Mouse (Mus musculus) induced T-regulatory cell, adult 2 months (primary cell): ENCODE measurements at regions not wholly inside any gene's neighbourhood (a gene's known extent, or its start where the extent isn't known, plus 50 kb on each side); places are given as distances from the start of the nearest gene placed in this dataset.
"Not testable (repeated sequence)": the region's sequence is repeated elsewhere in the genome, so short reads cannot be mapped to it uniquely, and the experiment has no call there.

Experiments
- DNase-seq: peaks from one replicate; pipeline ENCODE4 v3.0.0-alpha.2; 2012; ENCODE audit warnings: low read depth

- DNase-seq = no peak
Observed at GRCm38 (mm10) chr5:100309807-100310165, 106.2 kb downstream of the Sec31a start.

GRCm38 (mm10) chr5:100309071-100309806, 106.8 kb downstream of the Sec31a start:
- no peak for DNase-seq

- no peak for DNase-seq
Observed at GRCm38 (mm10) chr5:100304403-100304802, 111.6 kb downstream of the Sec31a start.

GRCm38 (mm10) chr5:100302068-100302775, 113.8 kb downstream of the Sec31a start:
- DNase-seq = no peak

- no peak for DNase-seq
Observed at GRCm38 (mm10) chr5:100299141-100299540, 116.9 kb downstream of the Sec31a start.

- no peak for DNase-seq
Observed at GRCm38 (mm10) chr5:100294189-100294588, 121.8 kb downstream of the Sec31a start.

GRCm38 (mm10) chr5:100280215-100280614, 120.6 kb upstream of the Tmem150c start:
- DNase-seq = no peak

GRCm38 (mm10) chr5:100279474-100279873, 119.9 kb upstream of the Tmem150c start:
- DNase-seq = no peak

- DNase-seq = no peak
Observed at GRCm38 (mm10) chr5:100274674-100275073, 115.1 kb upstream of the Tmem150c start.

GRCm38 (mm10) chr5:100271975-100272374, 112.4 kb upstream of the Tmem150c start:
- DNase-seq = not testable (repeated sequence)

GRCm38 (mm10) chr5:100270841-100271686, 111.5 kb upstream of the Tmem150c start:
- no peak for DNase-seq

GRCm38 (mm10) chr5:100268111-100268878, 108.7 kb upstream of the Tmem150c start:
- no peak for DNase-seq

- no peak for DNase-seq
Observed at GRCm38 (mm10) chr5:100266671-100267510, 107.3 kb upstream of the Tmem150c start.

- DNase-seq = no peak
Observed at GRCm38 (mm10) chr5:100259803-100260693, 100.4 kb upstream of the Tmem150c start.

- no peak for DNase-seq
Observed at GRCm38 (mm10) chr5:100258952-100259710, 99.5 kb upstream of the Tmem150c start.

GRCm38 (mm10) chr5:100255276-100255675, 95.7 kb upstream of the Tmem150c start:
- no peak for DNase-seq

GRCm38 (mm10) chr5:100252036-100252435, 92.4 kb upstream of the Tmem150c start:
- no peak for DNase-seq

GRCm38 (mm10) chr5:100249757-100250156, 90.1 kb upstream of the Tmem150c start:
- DNase-seq = peak; percentile 52

GRCm38 (mm10) chr5:100248611-100249010, 89.0 kb upstream of the Tmem150c start:
- no peak for DNase-seq
